Mouse (Mus musculus) gastrocnemius, adult 2 months (tissue): ENCODE data around the gene Ffar3. TPM values are rescaled to one million over a fixed set of nuclear protein-coding genes. Genes with fewer than 3 reads are reported as not detected.

ENCODE experiments used
- DNase-seq: peaks from one replicate; pipeline ENCODE4 v3.0.0; 2022
- H3K27ac ChIP-seq: fragments of 200-600 bp; 2 replicates; pipeline ENCODE4 v1.8.1; 2022; ENCODE audit warnings: mild to moderate bottlenecking
- H3K4me3 ChIP-seq: fragments of 200-600 bp; 2 replicates; pipeline ENCODE4 v1.8.1; 2022; ENCODE audit warnings: mild to moderate bottlenecking, moderate library complexity
- CTCF ChIP-seq: fragments of 200-600 bp; IDR thresholded peaks from 2 replicates; pipeline ENCODE4 v1.8.1; 2022; ENCODE audit warnings: antibody characterized with exemption, mild to moderate bottlenecking, moderate library complexity
- intact Hi-C: fragments of 180-260 bp; cut with DNase I; formaldehyde crosslinking; loops from one replicate; pipeline ENCODE4 v1.15.1; 2025
- total RNA-seq, 2 experiments: library from RNA; stranded (reverse); gene quantifications; 2 replicates each; pipeline ENCODE4 v1.2.3; 2021

Ffar3 gene
- total RNA-seq, 2 experiments from 2014 or later: not detected

- intact Hi-C loops: no loop called here
- peak; percentile 45 for TF ChIP-seq CTCF
- H3K4me3 ChIP-seq: no peak overlapping the region
- H3K27ac ChIP-seq: no peak overlapping the region
- peak; percentile 27 for DNase-seq
These were observed 50.1 kb downstream of the Ffar3 start for GRCm38 (mm10) chr7:30805924-30806323.

Other genes starting within 250 kb of the Ffar3 start
- under 1 TPM in 1 of 2 experiments, not detected in 1; 0.17 TPM for gene Upk1a, start 243.3 kb downstream of the Ffar3 start, total RNA-seq
- gene Cox6b1, start 230.0 kb downstream of the Ffar3 start, total RNA-seq: 1,000 to 10,000 TPM; 1,338 to 2,234 TPM
- gene Etv2, start 220.3 kb downstream of the Ffar3 start, total RNA-seq: not detected
- 10 to 100 TPM; 37.4 to 38.3 TPM for gene Rbm42, start 205.9 kb downstream of the Ffar3 start, total RNA-seq
- gene Haus5, start 191.2 kb downstream of the Ffar3 start, total RNA-seq: 1 to 10 TPM; 3.7 to 4.2 TPM
- 1 to 10 TPM; 2.7 to 4.9 TPM for gene Pmis2, start 184.6 kb downstream of the Ffar3 start, total RNA-seq
- not detected for gene 2200002J24Rik, start 157.3 kb downstream of the Ffar3 start, total RNA-seq
- under 1 TPM; 0.13 to 0.14 TPM for gene Atp4a, start 144.0 kb downstream of the Ffar3 start, total RNA-seq
- gene Tmem147, start 126.6 kb downstream of the Ffar3 start, total RNA-seq: 100 to 1,000 TPM; 232 to 255 TPM
- not detected for gene Gapdhs, start 112.5 kb downstream of the Ffar3 start, total RNA-seq
- gene Sbsn, start 104.7 kb downstream of the Ffar3 start, total RNA-seq: 1 to 10 TPM; 2.8 to 4.7 TPM
- gene Dmkn, start 92.4 kb downstream of the Ffar3 start, total RNA-seq: 1 to 10 TPM in 1 of 2 experiments, under 1 TPM in 1; 0.98 to 1.2 TPM
- under 1 TPM in 1 of 2 experiments, not detected in 1; 0.78 TPM for gene Krtdap, start 68.3 kb downstream of the Ffar3 start, total RNA-seq
- gene Ffar2, start 32.4 kb downstream of the Ffar3 start, total RNA-seq: under 1 TPM in 1 of 2 experiments, not detected in 1; 0.14 TPM
- not detected for gene Ffar1, start 5.4 kb upstream of the Ffar3 start, total RNA-seq
- under 1 TPM in 1 of 2 experiments, not detected in 1; 0.31 TPM for gene Cd22, start 24.2 kb upstream of the Ffar3 start, total RNA-seq
- gene Mag, start 58.7 kb upstream of the Ffar3 start, total RNA-seq: under 1 TPM; 0.22 to 0.71 TPM
- not detected for gene Hamp2, start 68.5 kb upstream of the Ffar3 start, total RNA-seq
- gene Hamp, start 87.9 kb upstream of the Ffar3 start, total RNA-seq: not detected
- 100 to 1,000 TPM in 1 of 2 experiments, 10 to 100 TPM in 1; 85.9 to 102 TPM for gene Usf2, start 100.6 kb upstream of the Ffar3 start, total RNA-seq
- gene Lsr, start 117.3 kb upstream of the Ffar3 start, total RNA-seq: under 1 TPM; 0.31 to 0.41 TPM
- gene Fam187b, start 117.6 kb upstream of the Ffar3 start, total RNA-seq: not detected
- 10 to 100 TPM in 1 of 2 experiments, 1 to 10 TPM in 1; 8.3 to 13.8 TPM for gene Fxyd5, start 186.3 kb upstream of the Ffar3 start, total RNA-seq
- 1 to 10 TPM; 1.4 to 1.6 TPM for gene Fxyd7, start 195.3 kb upstream of the Ffar3 start, total RNA-seq
- 1,000 to 10,000 TPM in 1 of 2 experiments, 100 to 1,000 TPM in 1; 944 to 1,010 TPM for gene Fxyd1, start 201.0 kb upstream of the Ffar3 start, total RNA-seq
- gene Lgi4, start 203.2 kb upstream of the Ffar3 start, total RNA-seq: 1 to 10 TPM; 2.4 to 3.3 TPM
- 1 to 10 TPM; 1.2 to 1.4 TPM for gene Fxyd3, start 220.5 kb upstream of the Ffar3 start, total RNA-seq